Mouse (Mus musculus): Measurements from ENCODE around the gene Utp15.

- TF ChIP-seq CTCF (IDR thresholded peaks at IDR 0.05) (no peak), EP300 (IDR thresholded peaks at IDR 0.05) (no peak)
Observed at GRCm38 (mm10) chr13:98275646-98276045, 12.8 kb upstream of the Utp15 start.

Data from lung, postnatal 0 days (tissue).